Mouse (Mus musculus) left cerebral cortex, postnatal 36 days (tissue): ENCODE measurements at regions not wholly inside any gene's neighbourhood (a gene's known extent, or its start where the extent isn't known, plus 50 kb on each side); places are given as distances from the start of the nearest gene placed in this dataset.
"Not testable (repeated sequence)": the region's sequence is repeated elsewhere in the genome, so short reads cannot be mapped to it uniquely, and the experiment has no call there.

Experiments used
- DNase-seq, 2 experiments: peaks; one replicate each; pipeline ENCODE4 v3.0.0; 2021 to 2022; ENCODE audit warnings: low spot score in 2 of 2, mixed read lengths in 1 of 2
- intact Hi-C: fragments of 180-260 bp; cut with DNase I; formaldehyde crosslinking; loops from one replicate; pipeline ENCODE4 v1.15.1; 2025

GRCm38 (mm10) chr14:24386756-24387155 lies 93.7 kb downstream of the E330034G19Rik start:
- DNase-seq, result not testable (repeated sequence)
- intact Hi-C loops, result loop anchor here (5.0 kb wide), 1 partner anchor 56 kb away; no protein-coding TSS in a partner anchor

DNA sequence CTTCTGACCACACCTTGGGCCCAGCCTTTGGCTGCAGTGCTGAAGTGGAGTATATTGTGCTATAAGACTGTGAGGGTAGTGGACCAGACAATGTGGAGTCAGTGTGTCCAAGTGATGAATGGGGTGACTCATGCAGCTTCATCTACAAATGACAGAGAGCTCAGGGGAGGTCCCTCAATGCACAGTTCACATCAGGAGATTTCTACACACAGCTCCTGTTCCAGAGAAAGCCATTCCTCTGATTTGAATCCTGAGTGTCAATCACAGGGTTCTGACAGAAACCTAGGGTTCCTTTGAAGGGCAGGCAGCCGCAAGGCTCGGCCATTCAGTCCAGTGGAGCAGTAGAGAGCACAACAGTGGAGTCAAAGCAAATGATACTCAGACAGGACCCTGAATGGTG lies 95.0 kb downstream of the Polr3a start:
- intact Hi-C loops, DNase-seq: not testable (repeated sequence)
